Mouse (Mus musculus): ENCODE results near the gene Aco1.

The Aco1 gene

DNA sequence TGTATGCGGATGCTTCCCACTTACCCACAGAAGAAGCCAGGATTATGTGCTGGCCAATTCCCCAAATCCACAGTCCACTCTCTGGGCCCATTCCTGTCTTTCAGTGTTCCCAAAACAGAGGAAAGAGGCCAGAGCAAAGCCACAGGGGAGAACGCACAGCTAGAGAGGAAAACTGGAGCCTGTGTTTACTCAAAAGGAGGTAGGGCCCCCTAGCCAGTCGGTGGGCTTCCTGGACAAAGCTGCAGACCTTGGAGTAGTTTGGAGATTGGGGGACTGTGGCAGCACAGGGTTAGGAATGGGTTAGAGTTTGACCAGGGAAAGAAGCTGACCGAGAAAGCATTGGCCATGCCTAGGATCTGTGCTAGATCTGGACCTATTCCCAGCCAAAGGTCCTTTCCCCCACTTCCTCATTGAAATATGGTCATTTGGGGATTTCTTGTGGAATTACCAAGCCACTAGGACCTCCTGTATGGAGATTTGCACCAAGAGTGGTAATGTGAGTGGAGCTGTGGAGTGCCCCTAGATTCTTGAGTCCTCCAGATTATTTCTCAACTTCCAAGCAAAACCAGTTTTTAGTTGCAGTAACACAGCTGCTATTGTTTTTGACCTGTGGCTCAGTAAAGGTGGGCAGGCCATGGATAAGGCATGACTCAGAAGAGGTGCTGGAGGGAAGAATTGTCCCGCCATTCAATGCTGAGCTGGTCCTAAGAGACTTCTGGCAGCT lies 14.8 kb downstream of the Aco1 start:
- no peak for DNase-seq

DNA sequence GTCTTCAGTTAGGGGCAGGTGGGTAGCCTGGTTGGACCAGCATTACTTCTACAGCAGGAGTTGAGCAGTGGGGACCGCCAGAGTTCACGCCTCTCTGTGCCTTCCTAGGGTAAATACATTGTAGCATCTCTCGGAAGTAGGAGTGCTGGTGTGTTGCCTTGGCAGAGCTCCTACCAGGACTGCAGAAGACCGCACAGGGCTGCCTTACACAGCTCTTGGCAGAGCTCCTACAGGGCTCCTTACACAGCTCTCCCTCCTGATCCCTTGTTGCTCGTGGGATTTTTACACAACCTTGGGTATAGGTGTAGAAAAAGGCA lies 15.3 kb downstream of the Aco1 start:
- DNase-seq = no peak

DNA sequence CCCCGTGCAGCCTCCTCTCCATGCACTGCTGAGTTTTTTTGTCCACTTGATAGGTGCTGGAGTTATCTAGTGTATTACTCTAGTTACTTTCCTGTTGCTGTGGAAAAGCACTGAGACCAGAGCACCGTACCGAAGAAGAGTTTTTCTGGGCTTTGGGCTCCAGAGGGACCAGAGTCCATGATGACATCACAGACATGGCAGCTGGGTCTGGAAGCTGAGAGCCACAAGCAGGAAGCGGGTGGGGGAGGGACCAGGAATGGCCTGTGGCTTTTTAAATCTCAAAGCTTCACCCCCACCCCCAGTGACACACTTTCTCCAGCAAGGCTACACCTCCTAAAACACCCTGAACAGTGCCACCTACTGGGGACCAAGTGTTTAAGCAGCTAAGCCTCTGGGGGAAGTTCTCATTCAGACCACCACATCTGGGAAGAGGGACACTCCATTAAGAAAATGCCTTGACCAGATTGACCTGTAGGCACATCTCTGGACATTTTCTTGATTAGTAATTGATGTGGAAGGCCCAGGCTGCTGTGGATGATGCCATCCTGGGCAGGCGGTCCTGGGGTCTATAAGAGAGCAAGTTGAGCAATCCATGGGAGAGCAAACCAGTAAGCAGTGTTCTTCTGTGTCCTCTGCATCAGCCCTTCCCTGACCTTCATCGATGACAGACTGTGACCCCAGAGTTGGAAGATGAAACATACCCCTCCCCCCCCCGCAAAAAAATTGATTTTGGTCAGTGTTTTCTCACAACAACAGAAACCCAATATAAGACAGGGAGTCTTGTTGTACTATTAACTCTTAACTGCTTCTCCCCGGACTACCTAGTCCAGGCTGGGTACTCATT lies 17.9 kb downstream of the Aco1 start:
- no peak for DNase-seq

DNA sequence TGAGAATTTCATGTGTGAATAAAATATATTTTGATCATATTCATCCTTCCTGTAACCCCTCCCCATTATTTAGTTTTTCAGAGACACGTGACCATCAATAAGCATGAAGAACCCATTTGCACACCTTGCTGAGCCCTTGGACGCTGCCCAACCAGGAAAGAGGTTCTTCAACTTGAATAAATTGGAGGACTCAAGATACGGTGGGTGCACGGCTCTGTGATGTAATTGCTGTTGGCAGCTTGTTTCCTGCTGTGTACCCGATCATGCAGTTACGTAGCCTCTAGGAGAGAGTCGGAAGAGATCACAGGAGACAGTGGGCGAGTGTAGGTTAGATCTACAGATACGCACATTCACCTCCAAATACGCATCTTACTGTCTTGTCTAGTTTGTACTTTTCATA lies 20.8 kb downstream of the Aco1 start:
- no peak for DNase-seq

DNA sequence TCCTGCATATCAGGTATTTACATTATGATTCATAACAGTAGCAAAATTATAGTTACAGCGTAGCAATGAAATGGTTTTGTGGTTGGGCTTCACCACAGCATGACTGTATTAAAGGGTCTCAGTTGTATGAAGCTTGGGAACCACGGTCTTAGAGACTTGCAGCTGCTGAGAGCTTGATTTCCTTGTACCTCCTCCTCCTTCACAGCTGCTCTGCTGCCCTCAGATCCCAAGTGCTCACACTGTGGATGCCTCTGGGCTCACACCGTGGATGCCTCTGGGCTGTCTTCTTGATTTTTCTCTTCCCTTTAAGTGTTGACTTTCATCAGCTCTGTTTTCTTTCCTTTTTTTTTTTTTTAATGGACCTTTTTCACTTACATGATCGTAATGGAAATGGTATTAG lies 28.6 kb downstream of the Aco1 start:
- DNase-seq = no peak

DNA sequence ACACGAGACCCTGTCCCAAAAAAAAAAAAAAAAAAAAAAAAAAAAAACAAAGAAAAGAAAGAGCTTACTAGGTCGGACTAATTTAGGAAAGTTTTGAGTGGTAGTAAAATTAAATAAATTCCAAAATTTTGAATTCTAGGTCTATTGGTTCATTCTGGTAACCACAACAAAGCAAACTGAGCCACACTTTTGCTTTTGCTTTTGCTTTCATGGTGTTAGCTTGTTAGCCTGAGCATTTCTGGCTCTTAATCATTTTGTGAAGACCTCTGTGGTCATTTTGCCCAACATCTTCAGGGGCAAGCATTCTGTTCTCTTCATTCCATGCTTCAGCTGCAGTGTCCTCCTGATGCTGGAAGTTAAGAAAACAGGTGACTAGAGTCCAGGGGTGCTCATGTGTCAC lies 29.5 kb downstream of the Aco1 start:
- no peak for DNase-seq

DNA sequence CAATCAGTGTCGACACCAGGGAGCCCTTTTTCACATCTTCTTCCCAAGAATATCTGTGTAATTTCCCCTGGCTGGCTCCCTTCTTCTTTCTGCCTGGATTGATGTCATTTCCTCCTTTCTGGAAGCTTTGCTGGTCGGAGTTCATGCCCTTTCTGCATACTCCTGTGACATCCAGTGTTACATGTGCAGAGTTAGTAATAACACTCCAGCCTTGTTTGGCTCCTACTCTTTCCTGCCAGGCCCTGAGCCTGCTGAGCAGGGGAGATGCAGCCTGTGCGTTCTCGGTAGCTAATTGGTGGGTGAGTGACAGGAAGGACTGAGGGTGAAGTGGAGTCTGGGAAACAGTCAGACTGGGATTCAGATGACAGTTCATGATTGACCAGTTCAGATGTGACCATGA lies 31.4 kb downstream of the Aco1 start:
- DNase-seq = no peak

DNA sequence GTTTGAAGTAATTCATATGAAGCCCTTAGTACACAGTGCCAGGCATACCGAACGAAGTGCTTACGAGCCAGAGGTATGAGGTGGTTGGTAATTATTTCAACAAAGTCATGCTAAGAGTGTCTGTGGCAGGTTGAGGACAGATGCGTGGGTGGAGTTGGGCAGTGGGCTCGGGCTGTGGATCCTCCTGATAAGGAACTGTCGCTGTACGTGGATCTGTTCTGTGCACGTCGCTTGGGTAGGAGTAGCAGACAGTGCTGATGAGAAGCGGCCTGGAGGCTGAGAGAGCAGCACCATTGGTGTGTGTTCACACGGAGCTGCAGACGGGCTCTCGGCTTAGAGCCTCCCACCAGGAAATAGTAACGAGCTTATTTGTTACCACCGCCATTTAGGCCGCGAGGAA lies 35.7 kb downstream of the Aco1 start:
- no peak for DNase-seq

DNA sequence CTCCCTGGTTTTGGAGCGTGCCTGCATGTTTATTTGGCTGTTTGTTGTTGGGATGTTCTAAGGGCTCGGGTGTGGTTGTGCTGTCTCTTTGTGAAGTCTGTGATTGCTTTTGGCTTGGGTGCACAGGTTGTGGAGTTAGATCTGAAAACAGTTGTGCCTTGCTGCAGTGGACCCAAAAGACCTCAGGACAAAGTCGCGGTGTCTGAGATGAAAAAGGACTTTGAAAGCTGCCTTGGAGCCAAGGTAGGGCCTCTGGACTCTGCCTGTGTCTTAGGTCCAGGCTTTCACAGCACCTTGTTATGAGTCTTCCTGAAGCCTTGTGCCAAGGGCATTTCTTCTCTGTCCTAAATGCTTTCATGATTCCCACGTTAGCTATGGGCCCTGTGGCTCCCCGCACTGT lies 37.2 kb downstream of the Aco1 start:
- DNase-seq = no peak

DNA sequence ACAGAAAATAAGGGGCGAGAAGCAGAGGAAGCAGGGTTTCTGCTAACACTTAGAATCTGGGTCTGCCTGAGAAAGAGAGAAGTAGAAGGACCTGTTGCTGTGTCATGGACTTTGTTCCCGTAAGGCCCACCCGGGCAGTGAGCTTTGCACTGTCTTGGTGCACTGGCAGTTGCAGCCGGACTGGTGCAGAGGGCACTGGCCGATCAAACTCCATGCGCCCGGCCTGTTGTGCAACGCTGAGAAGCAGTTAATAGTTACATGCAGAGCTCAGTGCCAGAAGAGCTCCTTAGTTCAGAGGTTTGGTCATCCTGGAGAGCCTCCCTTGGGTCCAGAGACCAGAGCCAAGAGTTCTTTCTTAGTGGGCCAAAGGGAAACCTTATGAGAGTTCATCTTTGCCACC lies 38.8 kb downstream of the Aco1 start:
- DNase-seq = no peak

DNA sequence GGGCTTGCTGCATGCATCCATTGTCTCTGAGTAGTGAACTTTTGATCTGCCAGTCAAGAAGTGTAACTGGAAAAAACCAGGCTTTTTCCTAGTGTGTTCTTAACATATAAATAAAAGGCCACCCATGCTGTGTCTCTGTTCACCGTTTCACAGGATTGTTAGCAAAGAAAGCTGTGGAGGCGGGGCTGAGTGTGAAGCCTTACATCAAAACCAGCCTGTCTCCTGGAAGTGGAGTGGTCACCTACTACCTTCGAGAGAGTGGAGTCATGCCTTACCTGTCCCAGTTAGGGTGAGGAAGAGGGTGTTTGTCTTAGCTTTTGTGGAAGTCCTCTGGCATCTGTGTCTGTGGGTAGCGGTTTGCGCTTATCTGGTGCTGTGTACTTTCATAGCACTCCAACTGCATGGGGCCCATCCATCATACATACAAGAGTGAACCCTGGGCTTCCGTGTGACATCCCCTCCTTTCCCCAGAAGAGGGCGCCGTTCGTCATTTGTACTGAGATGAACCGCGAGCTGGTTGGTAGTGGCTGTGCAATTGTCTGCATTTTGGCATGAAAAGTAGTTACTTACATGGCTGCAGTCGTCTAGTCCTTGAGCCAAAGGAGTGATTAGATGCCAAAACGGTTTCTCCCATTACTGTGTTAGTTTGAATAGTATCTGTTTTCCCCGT lies 39.9 kb downstream of the Aco1 start:
- DNase-seq = peak; percentile 86

DNA sequence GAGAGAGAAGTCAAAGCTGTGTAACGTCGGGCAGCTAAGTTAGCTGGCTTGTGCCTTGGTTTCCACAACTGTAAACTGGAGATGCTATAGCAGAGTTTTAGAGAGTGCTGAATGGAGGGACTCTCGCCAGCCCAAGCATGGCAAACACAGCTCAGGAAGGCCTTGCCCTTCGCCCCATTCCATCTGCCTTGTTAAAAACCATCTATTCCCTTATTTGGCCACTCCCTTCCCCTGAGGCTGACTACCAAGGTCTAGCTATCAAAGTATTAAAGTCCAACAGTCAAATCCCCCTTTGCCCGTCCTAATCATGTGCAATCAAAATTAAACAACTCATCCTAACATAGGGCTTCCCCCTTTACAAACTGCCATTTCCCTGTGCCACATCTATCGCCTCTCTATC lies 40.9 kb downstream of the Aco1 start:
- DNase-seq = no peak

DNA sequence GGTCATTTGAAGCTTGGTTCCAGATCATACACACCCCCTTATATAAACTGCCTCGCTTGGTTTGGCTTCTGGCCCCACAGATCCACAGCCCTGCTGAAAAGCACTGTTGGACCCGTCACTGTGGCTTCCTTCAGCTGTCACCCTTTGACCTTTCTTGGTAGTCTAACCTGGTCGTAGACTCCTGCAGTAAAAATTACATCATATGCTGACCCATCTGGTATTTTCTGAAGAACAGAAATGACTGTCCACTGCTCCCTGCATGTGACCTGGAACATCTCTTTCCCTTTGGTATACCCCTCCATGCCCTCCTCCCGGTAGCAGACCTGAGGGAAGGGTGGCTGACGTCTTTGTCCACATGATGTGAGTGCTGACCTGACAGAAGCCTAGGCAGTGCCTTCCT lies 41.6 kb downstream of the Aco1 start:
- no peak for DNase-seq

DNA sequence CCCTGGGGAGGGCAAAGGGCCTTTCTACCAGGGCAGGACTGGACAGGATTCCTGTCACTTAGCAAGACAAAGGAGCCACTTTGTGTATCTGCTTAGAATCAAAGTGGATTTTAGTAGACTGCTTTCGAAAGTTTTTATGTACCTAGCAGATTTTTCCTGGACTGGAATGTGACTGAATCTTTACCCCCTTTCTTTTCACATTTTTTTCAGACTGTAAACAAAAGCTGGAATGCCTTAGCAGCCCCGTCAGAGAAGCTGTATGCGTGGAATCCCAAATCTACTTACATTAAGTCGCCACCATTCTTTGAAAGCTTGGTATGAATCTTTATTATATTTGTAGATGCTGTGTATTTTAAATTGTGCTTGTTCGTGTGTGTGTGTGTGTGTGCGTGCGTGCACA lies 45.1 kb downstream of the Aco1 start:
- no peak for DNase-seq

DNA sequence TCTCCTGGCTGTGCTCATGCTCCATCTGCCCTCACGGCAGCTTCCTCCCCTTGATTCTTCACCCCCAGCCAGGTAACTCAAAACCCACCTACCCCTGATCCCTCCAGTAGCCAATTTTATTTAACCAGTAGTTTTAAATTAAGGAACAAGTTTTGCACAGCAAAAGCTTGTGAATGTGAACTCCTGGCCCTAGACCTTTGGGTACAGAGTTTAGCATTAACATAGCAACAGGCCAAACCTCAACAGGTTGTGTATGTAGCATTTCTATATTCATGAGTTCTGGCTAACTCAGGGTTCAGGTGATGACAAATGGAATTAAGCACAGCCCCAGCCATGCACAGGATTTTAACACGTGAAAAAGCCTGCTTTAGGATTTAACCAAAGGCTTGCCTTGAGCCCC lies 49.4 kb downstream of the Aco1 start:
- no peak for DNase-seq

DNA sequence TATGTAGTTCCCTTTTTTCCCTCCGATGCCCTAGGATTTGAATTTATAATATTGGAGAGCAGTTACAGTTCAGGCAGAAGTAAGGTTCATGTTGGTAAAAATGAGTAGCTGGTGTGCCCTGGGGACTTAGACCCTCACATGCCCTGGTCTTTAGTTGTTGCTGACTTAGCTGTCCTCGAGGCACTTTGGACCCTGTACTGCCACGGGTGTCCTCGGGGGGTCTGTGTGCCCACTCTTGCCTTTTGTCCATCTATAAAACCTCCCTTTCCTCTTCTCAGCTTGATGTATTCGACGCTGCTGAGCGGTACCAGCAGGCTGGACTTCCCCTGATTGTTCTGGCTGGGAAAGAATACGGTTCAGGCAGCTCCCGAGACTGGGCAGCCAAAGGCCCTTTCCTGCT lies 50.6 kb downstream of the Aco1 start:
- no peak for DNase-seq

DNA sequence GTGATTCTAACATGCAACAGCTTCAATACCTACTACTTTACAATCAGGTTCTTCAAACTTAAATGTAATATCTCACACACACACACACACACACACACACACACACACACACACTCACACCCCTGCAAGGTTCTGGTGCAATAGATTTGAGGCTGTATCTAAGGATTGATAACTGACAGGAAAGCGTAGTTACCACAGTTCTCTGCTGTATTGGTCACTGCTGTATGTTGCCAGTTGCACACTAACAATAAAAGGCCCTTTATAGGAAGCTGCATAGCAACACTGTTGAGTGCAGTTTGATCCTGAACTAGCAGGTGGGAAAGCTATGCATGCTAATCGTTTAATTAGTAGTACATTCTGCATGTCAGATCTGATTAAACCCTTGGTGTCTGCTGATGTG lies 52.5 kb downstream of the Aco1 start:
- no peak for DNase-seq

DNA sequence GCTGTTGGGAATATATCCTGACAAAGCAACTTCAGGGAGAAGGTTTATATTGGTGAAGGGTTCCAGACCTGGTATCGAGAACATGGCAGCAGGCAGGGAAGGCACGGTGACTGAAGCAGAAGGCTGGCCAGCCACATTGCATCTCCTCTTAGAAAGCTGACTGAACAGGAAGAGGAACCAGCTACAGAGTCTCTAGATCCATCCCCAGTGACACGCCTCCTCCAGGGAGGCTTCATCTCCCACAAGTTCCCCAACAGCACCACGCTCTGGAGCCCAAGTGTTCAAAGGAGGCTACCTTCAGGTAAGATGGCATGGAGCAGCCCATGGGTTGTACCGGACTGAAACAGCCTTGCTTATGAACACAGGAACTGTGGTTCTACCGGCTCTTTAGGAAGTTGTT lies 59.3 kb downstream of the Aco1 start:
- no peak for DNase-seq

DNA sequence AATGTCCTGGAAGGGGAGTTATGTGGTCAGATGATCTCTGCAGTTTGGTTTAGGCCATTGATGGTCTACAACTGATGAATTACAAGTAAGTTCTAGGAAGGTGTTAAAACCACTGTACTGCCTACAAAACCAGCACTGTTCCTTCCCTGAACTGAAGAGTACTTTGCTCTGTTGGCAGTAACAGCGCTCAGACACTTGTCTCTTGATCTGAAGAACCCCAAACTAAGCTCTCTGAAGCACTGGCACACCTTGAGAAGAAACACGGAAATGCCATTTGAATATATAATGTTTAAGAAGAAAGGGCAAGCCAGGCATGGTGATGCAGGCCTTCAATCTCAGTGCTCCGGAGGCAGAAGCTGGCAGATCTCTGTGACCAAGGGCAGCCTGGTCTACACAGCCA lies 61.5 kb downstream of the Aco1 start:
- DNase-seq = no peak

DNA sequence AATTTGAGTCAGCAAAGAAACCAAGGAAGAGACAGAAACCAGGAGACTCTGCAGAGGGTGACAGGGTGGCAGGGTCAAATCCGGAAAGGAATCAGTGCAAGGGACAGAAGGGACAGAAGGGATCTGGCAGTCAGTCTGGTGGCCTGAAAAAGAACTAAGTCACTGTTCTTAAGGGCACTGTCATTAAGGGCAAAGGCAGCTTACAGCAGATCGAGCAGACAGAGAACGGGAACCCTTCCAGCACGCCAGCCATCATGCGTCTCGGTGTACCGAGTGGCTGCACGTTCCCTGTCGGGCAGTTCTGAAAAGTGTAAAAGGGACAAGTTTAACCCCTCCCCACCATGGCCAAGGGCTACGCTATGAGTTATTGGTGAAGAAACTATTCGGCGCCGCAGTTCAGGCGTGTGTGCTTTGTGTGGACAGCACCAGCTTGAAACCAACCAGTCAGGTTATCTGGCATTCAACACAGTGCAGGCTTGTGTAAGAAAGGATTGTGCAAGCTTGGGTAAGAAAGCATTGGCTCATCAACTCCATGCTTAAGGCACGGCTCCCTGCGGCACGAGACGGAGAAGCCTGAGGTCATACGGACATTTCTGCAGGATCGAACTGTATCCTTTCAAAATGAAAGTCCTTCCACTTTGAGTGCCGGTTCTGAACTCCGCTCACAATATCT lies 62.5 kb downstream of the Aco1 start:
- no peak for DNase-seq

DNA sequence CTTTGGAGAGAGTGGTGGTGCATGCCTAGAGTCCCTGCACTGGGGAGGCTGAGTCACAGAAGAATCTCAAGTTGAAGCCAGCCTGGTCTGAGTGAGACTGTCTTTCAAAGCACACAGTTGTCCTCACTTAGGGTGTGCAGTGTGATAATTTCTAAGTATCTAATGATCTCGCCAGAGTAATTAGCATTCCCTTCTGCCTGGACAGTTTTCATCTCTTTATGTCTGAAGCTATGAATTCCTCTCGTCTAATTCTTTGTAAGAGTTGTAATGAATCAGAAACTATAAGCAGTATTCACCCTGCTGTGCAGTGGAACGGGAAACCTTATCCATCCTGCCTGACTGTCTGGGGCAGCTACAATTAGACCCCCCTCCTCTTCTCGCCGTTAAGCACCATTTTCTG lies 64.8 kb downstream of the Aco1 start:
- no peak for DNase-seq

DNA sequence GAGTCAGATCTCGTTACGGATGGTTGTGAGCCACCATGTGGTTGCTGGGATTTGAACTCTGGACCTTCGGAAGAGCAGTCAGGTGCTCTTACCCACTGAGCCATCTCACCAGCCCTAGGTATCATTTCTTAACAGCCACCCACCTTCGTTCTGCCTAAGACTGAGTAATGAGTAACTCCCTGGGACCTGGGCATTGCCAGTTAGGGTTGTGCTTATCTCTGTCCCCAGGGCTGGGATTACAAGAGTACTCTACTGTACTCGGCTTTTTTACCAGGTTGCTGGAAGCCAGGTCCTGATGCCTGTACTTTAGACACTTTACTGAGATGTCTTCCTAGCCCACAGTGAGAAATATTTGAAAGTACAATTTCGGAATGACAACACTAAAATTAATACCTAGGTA lies 69.3 kb downstream of the Aco1 start:
- no peak for DNase-seq

DNA sequence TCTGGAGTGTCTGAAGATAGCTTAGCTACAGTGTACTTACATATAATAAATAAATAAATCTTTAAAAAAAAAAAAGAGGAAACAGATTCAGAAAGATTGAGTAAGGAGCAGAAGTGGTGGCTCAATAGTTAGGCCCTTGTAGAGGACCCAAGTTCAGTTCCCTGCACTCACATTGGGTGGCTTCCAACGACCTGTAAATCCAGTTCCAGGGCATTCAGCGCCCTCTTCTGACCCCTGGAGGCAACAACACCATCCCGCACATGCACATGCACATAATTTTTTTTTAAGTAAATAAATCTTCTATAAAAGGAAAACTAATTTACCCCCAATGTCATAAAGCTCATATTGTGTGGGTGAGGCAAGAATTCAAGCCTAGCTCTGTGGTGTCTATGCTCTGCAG lies 75.0 kb downstream of the Aco1 start:
- peak; percentile 33 for DNase-seq

DNA sequence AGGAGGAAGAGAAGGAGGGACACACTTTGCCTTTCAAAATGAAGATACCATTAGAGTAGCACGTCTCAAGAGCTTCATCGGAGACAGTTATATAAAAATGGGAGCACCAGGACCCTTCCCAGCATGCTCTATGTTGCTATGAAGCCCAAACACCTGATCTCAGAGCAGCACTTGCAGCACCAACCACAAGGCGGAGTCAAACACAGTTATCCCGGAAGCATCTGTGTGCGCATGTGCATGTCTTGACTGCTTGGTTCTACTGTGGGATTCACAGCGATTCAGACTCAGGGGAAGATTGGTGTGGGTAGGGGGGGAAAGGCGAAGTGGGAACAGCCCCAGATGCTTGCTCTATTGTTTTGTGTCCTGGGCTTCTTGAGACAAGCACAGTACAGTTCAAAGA lies 75.5 kb downstream of the Aco1 start:
- DNase-seq = peak; percentile 76
